Mouse (Mus musculus) MEL (cell line): ENCODE results near the gene Tfdp2. TPM values are rescaled to one million over a fixed set of nuclear protein-coding genes. Genes with fewer than 3 reads are reported as not detected.

Experiments used
- DNase-seq: peaks from one replicate; pipeline ENCODE4 v3.0.0; 2011; ENCODE audit warnings: low read depth, low spot score
- H3K27ac ChIP-seq: 2 replicates; pipeline ENCODE4 v1.5.1; 2012; ENCODE audit warnings: low read depth, mild to moderate bottlenecking, control low read depth, low read length, moderate library complexity; ENCODE audit not compliant: control insufficient read depth
- H3K27me3 ChIP-seq, 2 experiments: fragments of 150-350 bp in 1 of 2; sonication (generic) in 1 of 2; 2 replicates each; pipeline ENCODE4 v1.6.1; 2012; ENCODE audit warnings: low read length in 2 of 2, mild to moderate bottlenecking in 2 of 2, improper control_type of control experiment in 1 of 2, moderate library complexity in 1 of 2; ENCODE audit not compliant: insufficient read depth in 2 of 2, control insufficient read depth in 1 of 2
- H3K36me3 ChIP-seq, 2 experiments: 2 replicates each; pipeline ENCODE4 v1.6.1; 2012 to 2014; ENCODE audit warnings: low read length in 2 of 2, improper control_type of control experiment in 1 of 2, inconsistent platforms in 1 of 2, mild to moderate bottlenecking in 1 of 2; ENCODE audit not compliant: insufficient read depth in 2 of 2, control insufficient read depth in 1 of 2
- H3K4me1 ChIP-seq, 2 experiments: fragments of 150-350 bp in 1 of 2; sonication (generic) in 1 of 2; 2 replicates each; pipeline ENCODE4 v1.6.1; 2012; ENCODE audit warnings: low read length in 2 of 2, improper control_type of control experiment in 1 of 2, mild to moderate bottlenecking in 1 of 2; ENCODE audit not compliant: insufficient read depth in 2 of 2, control insufficient read depth in 1 of 2
- H3K4me3 ChIP-seq, 2 experiments: fragments of 150-350 bp in 1 of 2; sonication (generic) in 1 of 2; 2 replicates each; pipeline ENCODE4 v1.5.1; 2012; ENCODE audit warnings: low read depth in 2 of 2, low read length in 2 of 2, mild to moderate bottlenecking in 2 of 2, moderate library complexity in 2 of 2, control low read depth in 1 of 2, improper control_type of control experiment in 1 of 2; ENCODE audit not compliant: control insufficient read depth in 1 of 2, insufficient read depth in 1 of 2
- H3K79me2 ChIP-seq: 2 replicates; pipeline ENCODE4 v1.6.1; 2012; ENCODE audit warnings: mild to moderate bottlenecking, low read length, moderate library complexity; ENCODE audit not compliant: control insufficient read depth, poor library complexity, insufficient read depth
- H3K9ac ChIP-seq: 2 replicates; pipeline ENCODE4 v1.6.1; 2012; ENCODE audit warnings: low read depth, mild to moderate bottlenecking, control low read depth, low read length, moderate library complexity; ENCODE audit not compliant: control insufficient read depth, poor library complexity, severe bottlenecking
- H3K9me3 ChIP-seq: fragments of 150-350 bp; sonication (generic); replicated peaks from 2 replicates; pipeline ENCODE4 v1.6.1; 2012; ENCODE audit warnings: mild to moderate bottlenecking, low read length, improper control_type of control experiment, moderate library complexity; ENCODE audit not compliant: insufficient read depth
- BHLHE40 ChIP-seq: IDR thresholded peaks from 2 replicates; pipeline ENCODE4 v1.6.1; 2012; ENCODE audit warnings: low read depth, mild to moderate bottlenecking, inconsistent platforms, low read length, improper control_type of control experiment, borderline replicate concordance
- CHD2 ChIP-seq: IDR thresholded peaks from 2 replicates; pipeline ENCODE4 v1.6.1; 2011; ENCODE audit warnings: low read length, improper control_type of control experiment
- ELF1 ChIP-seq: IDR thresholded peaks from 2 replicates; pipeline ENCODE4 v1.6.1; 2014; ENCODE audit warnings: low read depth, mild to moderate bottlenecking, inconsistent platforms, low read length, improper control_type of control experiment, moderate library complexity
- EP300 ChIP-seq, 2 experiments: IDR thresholded peaks; 2 replicates each; pipeline ENCODE4 v1.6.1; 2011; ENCODE audit warnings: improper control_type of control experiment in 2 of 2, low read length in 2 of 2, low read depth in 1 of 2, mild to moderate bottlenecking in 1 of 2
- ETS1 ChIP-seq: IDR thresholded peaks from 2 replicates; pipeline ENCODE4 v1.6.1; 2012; ENCODE audit warnings: low read depth, mild to moderate bottlenecking, inconsistent platforms, low read length, improper control_type of control experiment, moderate library complexity
- GATA1 ChIP-seq: IDR thresholded peaks from 2 replicates; pipeline ENCODE4 v1.6.1; 2011; ENCODE audit warnings: low read depth, low read length, improper control_type of control experiment
- HCFC1 ChIP-seq: IDR thresholded peaks from 2 replicates; pipeline ENCODE4 v1.6.1; 2012; ENCODE audit warnings: low read depth, mild to moderate bottlenecking, inconsistent platforms, low read length, improper control_type of control experiment, moderate library complexity
- JUND ChIP-seq: IDR thresholded peaks from 2 replicates; pipeline ENCODE4 v1.6.1; 2011; ENCODE audit warnings: low read depth, mild to moderate bottlenecking, improper control_type of control experiment, low read length
- MAZ ChIP-seq: IDR thresholded peaks from 2 replicates; pipeline ENCODE4 v1.6.1; 2012; ENCODE audit warnings: low read depth, mild to moderate bottlenecking, inconsistent platforms, low read length, improper control_type of control experiment
- MEF2A ChIP-seq: IDR thresholded peaks from 2 replicates; pipeline ENCODE4 v1.6.1; 2014; ENCODE audit warnings: low read depth, mild to moderate bottlenecking, inconsistent platforms, low read length, improper control_type of control experiment; ENCODE audit not compliant: poor library complexity, insufficient replicate concordance, severe bottlenecking; ENCODE audit errors: extremely low read depth
- MYC ChIP-seq: IDR thresholded peaks from 2 replicates; pipeline ENCODE4 v1.6.1; 2011; ENCODE audit warnings: low read depth, mild to moderate bottlenecking, low read length, improper control_type of control experiment, moderate library complexity
- RCOR1 ChIP-seq: IDR thresholded peaks from 2 replicates; pipeline ENCODE4 v1.6.1; 2012; ENCODE audit warnings: low read depth, mild to moderate bottlenecking, inconsistent platforms, low read length, improper control_type of control experiment
- TAL1 ChIP-seq: IDR thresholded peaks from 2 replicates; pipeline ENCODE4 v1.6.1; 2012; ENCODE audit warnings: mild to moderate bottlenecking, inconsistent platforms, low read length, moderate library complexity, mixed read lengths
- TBP ChIP-seq: IDR thresholded peaks from 2 replicates; pipeline ENCODE4 v1.8.0; 2011; ENCODE audit warnings: low read depth, low read length, improper control_type of control experiment
- UBTF ChIP-seq: IDR thresholded peaks from 2 replicates; pipeline ENCODE4 v1.6.1; 2012; ENCODE audit warnings: low read depth, mild to moderate bottlenecking, inconsistent platforms, low read length, improper control_type of control experiment, moderate library complexity, borderline replicate concordance; ENCODE audit not compliant: insufficient read depth
- USF1 ChIP-seq: IDR thresholded peaks from 2 replicates; pipeline ENCODE4 v1.6.1; 2014; ENCODE audit warnings: low read depth, mild to moderate bottlenecking, inconsistent platforms, low read length, improper control_type of control experiment, moderate library complexity
- ZKSCAN1 ChIP-seq: IDR thresholded peaks from 2 replicates; pipeline ENCODE4 v1.6.1; 2012; ENCODE audit warnings: low read depth, mild to moderate bottlenecking, inconsistent platforms, low read length, improper control_type of control experiment, moderate library complexity
- ZNF384 ChIP-seq: IDR thresholded peaks from 2 replicates; pipeline ENCODE4 v1.6.1; 2012; ENCODE audit warnings: low read depth, mild to moderate bottlenecking, inconsistent platforms, low read length, improper control_type of control experiment
- polyA plus RNA-seq, 2 experiments: library from polyadenylated mRNA; stranded (reverse) in 1 of 2; unstranded in 1 of 2; fragments of >175 nt in 1 of 2; fragments of >200 nt in 1 of 2; gene quantifications; 2 replicates each; pipeline versions ENCODE4 v1.2.1 to v1.2.4; 2012; ENCODE audit warnings: low replicate concordance in 2 of 2, low read depth in 1 of 2; ENCODE audit not compliant: insufficient read length in 2 of 2, insufficient read depth in 1 of 2, missing spikeins in 1 of 2
- total RNA-seq: library from RNA; depleted of rRNA; stranded (reverse); fragments of 300-350 nt; gene quantifications from 2 replicates; pipeline ENCODE4 v1.2.3, GENCODE M21; 2012

Tfdp2 gene
- total and polyA plus RNA-seq, 3 experiments, result 7.7 to 15.4 TPM; not detected in 1

- Histone ChIP-seq H3K4me1 (peaks cover 2 to 3% of the 10 kb centered on the region in 2 experiments; a peak in 2 of 4 replicates), H3K9ac (no peak overlapping the region), H3K27me3 (no peaks in the 10 kb centered on the region), H3K79me2 (no peaks in the 10 kb centered on the region), H3K4me3 (no peak overlapping the region), H3K27ac (no peak overlapping the region), H3K36me3 (peaks cover 0 to 7% of the 10 kb centered on the region in 2 experiments; a peak in 2 of 4 replicates), H3K9me3 (no peaks in the 10 kb centered on the region)
- TF ChIP-seq ELF1 (no peak), RCOR1 (no peak), TBP (no peak), USF1 (no peak), CHD2 (no peak), UBTF (no peak), HCFC1 (no peak), ETS1 (no peak), BHLHE40 (no peak), GATA1 (no peak), TAL1 (no peak), MEF2A (no peak), MYC (no peak), EP300 (IDR thresholded peaks at IDR 0.05; ENCODE audit: low read depth in 1 of 2, low read length in 2 of 2) (no peak), ZNF384 (no peak), MAZ (no peak)
- DNase-seq, result no peak
Measured at GRCm38 (mm10) chr9:96203663-96204062, 7.6 kb downstream of the Tfdp2 start.

- DNase-seq, result peak; percentile 58
- Histone ChIP-seq H3K9ac (no peak overlapping the region), H3K4me1 (peaks cover 2 to 3% of the 10 kb centered on the region in 2 experiments; a peak in 2 of 4 replicates), H3K36me3 (peaks cover 0 to 7% of the 10 kb centered on the region in 2 experiments; a peak in 2 of 4 replicates), H3K4me3 (no peak overlapping the region), H3K27me3 (no peaks in the 10 kb centered on the region), H3K79me2 (no peaks in the 10 kb centered on the region), H3K9me3 (no peaks in the 10 kb centered on the region), H3K27ac (no peak overlapping the region)
- TF ChIP-seq EP300 (IDR thresholded peaks at IDR 0.05; ENCODE audit: low read depth in 1 of 2, low read length in 2 of 2), result no peak
- no peak for TF ChIP-seq ELF1
- no peak for TF ChIP-seq ZKSCAN1
- TF ChIP-seq USF1, result no peak
- no peak for TF ChIP-seq JUND
- TF ChIP-seq MEF2A, result no peak; the same call in 1 of the 2 replicates
- peak; percentile 44; the same call in 1 of the 2 replicates for TF ChIP-seq GATA1
Measured at GRCm38 (mm10) chr9:96207428-96207827, 11.4 kb downstream of the Tfdp2 start.
